In genomic region chr5:142817524-142818434, GRCm38 (mm10) we compare ENCODE assay signal across 8 mouse cellular contexts. TPM values are rescaled to one million over a fixed set of nuclear protein-coding genes. Genes with fewer than 3 reads are reported as not detected.
DNase-seq lines count a peak whose midpoint lies in the region; ATAC-seq and TF ChIP-seq lines count a peak whose summit lies in the region.

Gene Tnrc18, minus strand, starts transcription at chr5:142817662.

- no peak for TF ChIP-seq RAD21 in CH12.LX (IDR thresholded peaks at IDR 0.05; ENCODE audit: low read depth, low read length)

- H3K27ac ChIP-seq in CH12.LX (ENCODE audit: insufficient read depth, low read depth): peak within 1 kb of the TSS; percentile 37; the same call in 1 of the 2 replicates
- peak within 1 kb of the TSS; percentile 100 for H3K27ac ChIP-seq in forebrain, embryonic 15.5 days (replicated peaks)
- peak within 1 kb of the TSS; percentile 99 for H3K27ac ChIP-seq in liver, postnatal 0 days (ENCODE audit: low read depth)
- H3K27ac ChIP-seq in neural tube, embryonic 14.5 days (ENCODE audit: low read depth, low read length): peak within 1 kb of the TSS; percentile 100

- TF ChIP-seq CTCF in CH12.LX (conservative IDR thresholded peaks at IDR 0.05 in 1 of 2, IDR thresholded peaks at IDR 0.05 in 1 of 2; ENCODE audit: low read depth in 2 of 2, low read length in 2 of 2): no peak
- TF ChIP-seq CTCF in liver, postnatal 0 days (IDR thresholded peaks at IDR 0.05; ENCODE audit: low read depth): no peak

- H3K36me3 ChIP-seq in CH12.LX (replicated peaks in 1 of 2; ENCODE audit: control insufficient read depth in 1 of 2, insufficient read depth in 1 of 2, low read length in 1 of 2): no peaks in the 10 kb centered on the region
- no peaks in the 10 kb centered on the region for H3K36me3 ChIP-seq in forebrain, embryonic 15.5 days
- no peaks in the 10 kb centered on the region for H3K36me3 ChIP-seq in liver, postnatal 0 days (replicated peaks; ENCODE audit: insufficient read depth, low read length)
- peaks cover 5% of the 10 kb centered on the region for H3K36me3 ChIP-seq in neural tube, embryonic 14.5 days (ENCODE audit: control insufficient read depth, insufficient read depth, low read length)

- no peaks in the 10 kb centered on the region for H3K79me2 ChIP-seq in CH12.LX (replicated peaks; ENCODE audit: control insufficient read depth, extremely low read depth, insufficient read depth, poor library complexity, severe bottlenecking)

- H3K9me3 ChIP-seq in CH12.LX (replicated peaks; ENCODE audit: low read length): peaks cover 19% of the 10 kb centered on the region
- H3K9me3 ChIP-seq in forebrain, embryonic 15.5 days: no peaks in the 10 kb centered on the region
- no peaks in the 10 kb centered on the region for H3K9me3 ChIP-seq in liver, postnatal 0 days (ENCODE audit: low read length)
- no peaks in the 10 kb centered on the region for H3K9me3 ChIP-seq in neural tube, embryonic 14.5 days (ENCODE audit: control insufficient read depth, low read length)

- intact Hi-C loops in heart, postnatal 14 days (cut with DNase I): loop anchor here (2.0 kb wide), 1 partner anchor 87 kb away; no protein-coding TSS in a partner anchor

- TF ChIP-seq POLR2A in CH12.LX (IDR thresholded peaks at IDR 0.05; ENCODE audit: low read depth, low read length): no peak

- DNase-seq in CH12.LX (ENCODE audit: extremely low read depth): peak; percentile 82
- DNase-seq in cerebellum, adult 11 months: peak; percentile 99
- peak; percentile 99 to 100 for DNase-seq in heart, postnatal 14 days
- peak; percentile 100 for DNase-seq in layer of hippocampus, adult 11-12 months (ENCODE audit: low spot score)
- peak; percentile 95 for DNase-seq in liver, postnatal 0 days
- peak; percentile 97 for DNase-seq in testis, postnatal 14 days (ENCODE audit: low spot score)

- dilution Hi-C loops in CH12.LX (cut with MboI; ENCODE audit: extremely low pct_ligation_motif_present, extremely low pct_unique_long_range_greater_than_20kb, low sequenced_read_pairs): no loop called here

- 0% methylated on average over 55 of the region's 56 CpGs for WGBS in forebrain, embryonic 15.5 days
- under 1% methylated on average over 53 of the region's 56 CpGs for WGBS in liver, postnatal 0 days (ENCODE audit: insufficient replicate concordance)
- under 1% methylated on average over 55 of the region's 56 CpGs for WGBS in neural tube, embryonic 14.5 days

- TF ChIP-seq EP300 in CH12.LX (IDR thresholded peaks at IDR 0.05; ENCODE audit: low read length): no peak
- peak; percentile 54; the same call in 1 of the 2 replicates for TF ChIP-seq EP300 in liver, postnatal 0 days (IDR thresholded peaks at IDR 0.05; ENCODE audit: low read depth)

- peak within 1 kb of the TSS; percentile 65; the same call in 1 of the 2 replicates for H3K4me2 ChIP-seq in CH12.LX (ENCODE audit: insufficient read depth, low read depth, poor library complexity, severe bottlenecking)
- peak within 1 kb of the TSS; percentile 95 for H3K4me2 ChIP-seq in forebrain, embryonic 15.5 days (replicated peaks)
- H3K4me2 ChIP-seq in liver, postnatal 0 days (ENCODE audit: low read depth, low read length): peak within 1 kb of the TSS; percentile 76
- H3K4me2 ChIP-seq in neural tube, embryonic 14.5 days (ENCODE audit: low read depth, low read length): peak within 1 kb of the TSS; percentile 99

- peak within 1 kb of the TSS; percentile 54 for H3K9ac ChIP-seq in CH12.LX (ENCODE audit: insufficient read depth, low read depth)
- peak within 1 kb of the TSS; percentile 100 for H3K9ac ChIP-seq in forebrain, embryonic 15.5 days (replicated peaks)
- H3K9ac ChIP-seq in liver, postnatal 0 days (replicated peaks): peak within 1 kb of the TSS; percentile 93
- peak within 1 kb of the TSS; percentile 100 for H3K9ac ChIP-seq in neural tube, embryonic 14.5 days (replicated peaks; ENCODE audit: low read depth, low read length)

- in situ Hi-C loops in CH12.LX (cut with MboI; ENCODE audit: low pct_ligation_motif_present, low pct_unique_long_range_greater_than_20kb, low sequenced_read_pairs): loop anchor here (10.0 kb wide), 1 partner anchor 53 kb away; no protein-coding TSS in a partner anchor

- H3K27me3 ChIP-seq in CH12.LX (replicated peaks): peaks cover 74% of the 10 kb centered on the region
- H3K27me3 ChIP-seq in forebrain, embryonic 15.5 days: no peaks in the 10 kb centered on the region
- H3K27me3 ChIP-seq in liver, postnatal 0 days (ENCODE audit: insufficient read depth, low read length): peaks cover 76% of the 10 kb centered on the region
- peaks cover 4% of the 10 kb centered on the region; the same call in 1 of the 2 replicates for H3K27me3 ChIP-seq in neural tube, embryonic 14.5 days (ENCODE audit: control insufficient read depth, insufficient read depth, low read length)

- ATAC-seq in forebrain, embryonic 15.5 days (replicated peaks): peak; percentile 65
- peak; percentile 74 for ATAC-seq in liver, postnatal 0 days
- peak; percentile 59 for ATAC-seq in neural tube, embryonic 14.5 days (ENCODE audit: low read depth)

- no peaks in the 10 kb centered on the region; a peak in 1 of 4 replicates for H3K4me1 ChIP-seq in CH12.LX (ENCODE audit: control insufficient read depth in 1 of 2, insufficient read depth in 2 of 2)
- peaks cover 10% of the 10 kb centered on the region for H3K4me1 ChIP-seq in forebrain, embryonic 15.5 days
- peaks cover 16% of the 10 kb centered on the region for H3K4me1 ChIP-seq in liver, postnatal 0 days (ENCODE audit: insufficient read depth)
- H3K4me1 ChIP-seq in neural tube, embryonic 14.5 days (ENCODE audit: control insufficient read depth, insufficient read depth, low read length): peaks cover 12% of the 10 kb centered on the region

- H3K4me3 ChIP-seq in CH12.LX (replicated peaks in 1 of 3; ENCODE audit: low read depth in 2 of 3, low read length in 2 of 3, poor library complexity in 1 of 3): peak within 1 kb of the TSS; percentile 57 to 78 (median 63)
- peak within 1 kb of the TSS; percentile 87 for H3K4me3 ChIP-seq in forebrain, embryonic 15.5 days
- H3K4me3 ChIP-seq in liver, postnatal 0 days (ENCODE audit: low read depth, low read length): peak within 1 kb of the TSS; percentile 78
- H3K4me3 ChIP-seq in neural tube, embryonic 14.5 days (ENCODE audit: low read depth, low read length): peak within 1 kb of the TSS; percentile 98

TF ChIP-seq in CH12.LX, 34 proteins besides CTCF, POLR2A, EP300 and RAD21:
- TF ChIP-seq PAX5 (IDR thresholded peaks at IDR 0.05; ENCODE audit: low read length) (no peak), MYC (IDR thresholded peaks at IDR 0.05; ENCODE audit: low read depth, low read length) (no peak), CHD1 (IDR thresholded peaks at IDR 0.05; ENCODE audit: low read depth, low read length) (no peak), CHD2 (IDR thresholded peaks at IDR 0.05; ENCODE audit: low read length) (peak; percentile 76; the same call in 1 of the 2 replicates), MXI1 (IDR thresholded peaks at IDR 0.05; ENCODE audit: low read depth, low read length) (no peak), POLR2AphosphoS2 (IDR thresholded peaks at IDR 0.05; ENCODE audit: low read depth, low read length) (no peak), ZNF384 (IDR thresholded peaks at IDR 0.05; ENCODE audit: low read depth, low read length) (peak; percentile 98), KAT2A (IDR thresholded peaks at IDR 0.05; ENCODE audit: insufficient replicate concordance, low read length) (no peak), TBP (conservative IDR thresholded peaks at IDR 0.05; ENCODE audit: low read depth, low read length) (no peak), SIN3A (IDR thresholded peaks at IDR 0.05; ENCODE audit: low read length) (0 out of 2 replicates have a peak, but pooled peaks have one; percentile 0), ZMIZ1 (IDR thresholded peaks at IDR 0.05; ENCODE audit: low read depth, low read length) (no peak), USF1 (IDR thresholded peaks at IDR 0.05; ENCODE audit: low read depth, low read length) (no peak), IRF4 (IDR thresholded peaks at IDR 0.05; ENCODE audit: low read depth, low read length) (no peak), MEF2A (IDR thresholded peaks at IDR 0.05; ENCODE audit: borderline replicate concordance, low read depth, low read length) (no peak), MAZ (IDR thresholded peaks at IDR 0.05; ENCODE audit: low read depth, low read length) (peak; percentile 69), GABPA (IDR thresholded peaks at IDR 0.05; ENCODE audit: insufficient replicate concordance, low read depth, low read length) (no peak), NELFE (IDR thresholded peaks at IDR 0.05; ENCODE audit: low read depth, low read length) (no peak), ETS1 (conservative IDR thresholded peaks at IDR 0.05; ENCODE audit: low read depth, low read length) (no peak)

RNA-seq across cellular contexts. Expression of gene Tnrc18, which starts in this region (rescaled TPM):
- total RNA-seq in CH12.LX (2012; rRNA removed) (5.2 and 5.4 TPM in 2 replicates), CH12.LX (2014; rRNA removed) (0.71 and 0.80 TPM in 2 replicates)
- 7.7 and 8.0 TPM in 2 replicates for polyA plus RNA-seq in CH12.LX (2012; ENCODE audit: insufficient read length, low read depth)
- 45.9 and 48.3 TPM in 2 replicates for polyA plus RNA-seq in forebrain, embryonic 15.5 days (2015; fragmentation: Nextera tagmentation; extraction: Ambion mirVana)
- total RNA-seq in heart, postnatal 14 days (2021): 10 to 100 TPM; 75.6 to 83.8 TPM
- 2.9 and 4.0 TPM in 2 replicates for polyA plus RNA-seq in liver, postnatal 0 days (2015; fragmentation: Nextera tagmentation; extraction: Ambion mirVana)
- polyA plus RNA-seq in neural tube, embryonic 14.5 days (2014; fragmentation: Nextera tagmentation; extraction: Ambion mirVana): 36.4 and 39.9 TPM in 2 replicates

Comparison
In these comparisons a context has a peak if more than half of its experiments do, and no peak if none do; other contexts are left out.
1. Peak in every context shown above with its lines: DNase-seq, ATAC-seq, H3K4me3 ChIP-seq and H3K27ac ChIP-seq.
2. RNA of gene Tnrc18 (total RNA-seq): 75.6 to 83.8 TPM in heart, postnatal 14 days; 0.71 to 5.4 TPM in CH12.LX; every median in the first group is over 10 times any median in the second.
3. H3K27ac ChIP-seq: peak in every context shown above with its lines; median percentile 100 in forebrain, embryonic 15.5 days; 100 in neural tube, embryonic 14.5 days; 99 in liver, postnatal 0 days; 37 in CH12.LX.